Mouse (Mus musculus) mouse embryonic stem cell (cell line): ENCODE data around the gene Shisa3.

Experiments
- in situ Hi-C, 2 experiments: fragments of 300-500 bp; cut with MboI; formaldehyde crosslinking; loops; 1 replicate in 1 of 2; 3 replicates in 1 of 2; pipeline ENCODE4 v1.14.3; 2019 to 2020; ENCODE audit warnings: low sequenced_read_pairs in 2 of 2, low pct_unique_long_range_greater_than_20kb in 1 of 2, mixed read lengths in 1 of 2; ENCODE audit not compliant: unreplicated experiment in 1 of 2

The Shisa3 gene

DNA sequence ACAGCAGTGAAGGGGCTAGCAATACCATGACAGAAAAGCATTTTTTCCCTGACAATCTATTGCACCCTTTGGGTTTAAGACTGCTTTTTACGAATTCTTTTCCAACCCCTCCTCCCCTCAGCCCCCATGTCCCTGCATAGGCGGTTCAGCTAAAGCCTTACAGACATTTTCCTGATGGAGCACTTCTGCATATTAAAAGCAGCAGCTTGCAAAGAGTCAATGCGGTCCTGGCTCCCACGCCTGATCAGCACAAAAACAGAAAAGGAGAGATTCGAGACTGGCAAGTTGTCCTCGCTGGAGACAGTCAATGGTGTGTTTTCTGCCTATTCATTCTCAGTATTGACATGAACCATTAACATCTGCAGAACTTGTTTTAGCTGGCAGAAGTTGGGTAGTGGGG is 55.0 kb downstream of the Shisa3 start:
- in situ Hi-C loops, result no loop called here

DNA sequence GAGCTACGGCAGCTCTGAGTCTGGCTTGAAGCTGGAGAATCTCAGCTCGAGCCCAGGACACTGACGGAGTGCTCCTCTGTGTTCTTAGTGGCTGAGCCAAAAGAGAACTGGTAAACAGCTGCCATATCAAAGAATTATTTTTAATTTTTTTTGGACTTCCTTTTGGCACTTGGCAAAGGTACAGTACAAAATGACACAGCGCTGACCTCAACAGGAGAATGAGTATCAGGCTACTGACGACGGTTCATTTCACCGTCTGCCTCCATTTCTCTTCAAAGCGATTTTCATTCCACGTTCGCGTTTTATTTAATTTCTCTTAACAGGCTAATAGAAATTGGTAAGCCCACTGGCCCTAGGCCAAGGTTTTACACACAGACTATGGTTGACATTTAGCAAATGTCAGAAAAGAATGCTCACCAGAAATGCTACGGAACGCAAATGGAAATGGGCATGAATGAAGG is 61.8 kb downstream of the Shisa3 start:
- in situ Hi-C loops, result no loop called here

DNA sequence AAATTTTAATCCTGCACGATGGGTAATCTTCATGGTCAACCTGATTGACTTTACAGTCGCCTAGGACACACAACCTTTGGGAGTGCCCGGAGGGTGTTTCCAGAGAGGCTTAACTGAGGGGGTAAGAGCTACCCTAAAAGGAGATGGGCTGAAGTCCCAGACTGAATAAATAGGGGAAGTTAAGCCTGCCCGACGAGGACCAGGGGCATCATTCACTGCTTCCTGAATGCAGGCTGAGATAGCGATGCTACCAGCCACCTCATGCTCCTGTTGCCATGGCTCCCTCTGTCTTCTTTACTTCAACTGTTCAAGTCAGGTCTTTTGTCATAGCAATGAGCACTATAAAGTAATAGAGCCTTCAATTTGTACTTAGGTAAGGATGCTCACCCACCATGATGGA is 62.5 kb downstream of the Shisa3 start:
- in situ Hi-C loops, result no loop called here

DNA sequence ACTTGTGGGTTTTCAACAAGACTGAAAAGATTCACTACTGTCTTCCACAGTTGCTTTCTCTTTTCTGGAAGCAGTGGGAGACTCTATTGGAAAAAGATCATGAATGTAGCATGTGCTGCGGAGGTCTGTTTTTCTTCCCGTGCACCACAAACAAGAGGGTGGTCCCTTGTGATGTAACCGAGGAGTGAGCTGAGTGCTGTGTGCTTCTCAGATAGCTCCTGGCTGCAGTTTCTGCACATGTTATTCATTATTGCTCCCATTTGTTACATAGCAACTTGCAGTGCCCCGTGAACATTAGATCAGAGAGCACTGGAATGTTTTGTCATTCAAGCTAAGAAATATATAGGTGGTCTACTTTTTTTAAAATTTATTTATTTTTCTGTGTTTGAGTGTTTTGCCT is 65.3 kb downstream of the Shisa3 start:
- in situ Hi-C loops, result no loop called here
